Mouse (Mus musculus) limb, embryonic 12.5 days (tissue): Measurements from ENCODE around the gene Actr6. TPM values are rescaled to one million over a fixed set of nuclear protein-coding genes. Genes with fewer than 3 reads are reported as not detected.
A peak's percentile ranks its signal among the peaks of the same experiment; 100 is the strongest.

ENCODE experiments used
- ATAC-seq: fragments of 200-750 bp; cut with Nextera tagmentation; 2 replicates; pipeline ENCODE4 v1.8.0; 2017; ENCODE audit warnings: low read depth, moderate TSS enrichment; ENCODE audit not compliant: insufficient number of reproducible peaks, insufficient read depth, low FRiP score, low TSS enrichment
- H3K27ac ChIP-seq: fragments of 300-500 bp; sonication (generic); 2 replicates; pipeline ENCODE4 v1.5.1; 2016; ENCODE audit warnings: mild to moderate bottlenecking, moderate library complexity
- H3K27me3 ChIP-seq: fragments of 300-500 bp; sonication (generic); 2 replicates; pipeline ENCODE4 v1.6.1; 2016; ENCODE audit warnings: mild to moderate bottlenecking, moderate library complexity
- H3K36me3 ChIP-seq: fragments of 300-500 bp; sonication (generic); 2 replicates; pipeline ENCODE4 v1.6.1; 2016; ENCODE audit warnings: mild to moderate bottlenecking, moderate library complexity
- H3K4me1 ChIP-seq: fragments of 300-500 bp; sonication (generic); replicated peaks from 2 replicates; pipeline ENCODE4 v1.6.1; 2016
- H3K4me2 ChIP-seq: fragments of 300-500 bp; sonication (generic); 2 replicates; pipeline ENCODE4 v1.6.1; 2016; ENCODE audit warnings: mild to moderate bottlenecking, moderate library complexity
- H3K4me3 ChIP-seq: fragments of 300-500 bp; sonication (generic); replicated peaks from 2 replicates; pipeline ENCODE4 v1.5.1; 2016; ENCODE audit warnings: mild to moderate bottlenecking
- H3K9ac ChIP-seq: fragments of 300-500 bp; sonication (generic); replicated peaks from 2 replicates; pipeline ENCODE4 v1.6.1; 2016; ENCODE audit warnings: mild to moderate bottlenecking, moderate library complexity
- H3K9me3 ChIP-seq: fragments of 300-500 bp; sonication (generic); 2 replicates; pipeline ENCODE4 v1.6.1; 2016; ENCODE audit warnings: mild to moderate bottlenecking, moderate library complexity
- WGBS: fragments of 180-500 bp; shearing (Covaris S2); methylation state at CpG from one replicate; pipeline ENCODE4 v1.1.7; 2016; 5-methylcytosine and 5-hydroxymethylcytosine counted together
- polyA plus RNA-seq: library from polyadenylated mRNA; unstranded; fragments of >200 nt; fragmentation: Nextera tagmentation; extraction: Ambion mirVana; gene quantifications from 2 replicates; pipeline ENCODE4 v1.2.1, GENCODE M21; 2016

Gene Actr6
- polyA plus RNA-seq = 37.8 and 40.7 TPM in 2 replicates

DNA sequence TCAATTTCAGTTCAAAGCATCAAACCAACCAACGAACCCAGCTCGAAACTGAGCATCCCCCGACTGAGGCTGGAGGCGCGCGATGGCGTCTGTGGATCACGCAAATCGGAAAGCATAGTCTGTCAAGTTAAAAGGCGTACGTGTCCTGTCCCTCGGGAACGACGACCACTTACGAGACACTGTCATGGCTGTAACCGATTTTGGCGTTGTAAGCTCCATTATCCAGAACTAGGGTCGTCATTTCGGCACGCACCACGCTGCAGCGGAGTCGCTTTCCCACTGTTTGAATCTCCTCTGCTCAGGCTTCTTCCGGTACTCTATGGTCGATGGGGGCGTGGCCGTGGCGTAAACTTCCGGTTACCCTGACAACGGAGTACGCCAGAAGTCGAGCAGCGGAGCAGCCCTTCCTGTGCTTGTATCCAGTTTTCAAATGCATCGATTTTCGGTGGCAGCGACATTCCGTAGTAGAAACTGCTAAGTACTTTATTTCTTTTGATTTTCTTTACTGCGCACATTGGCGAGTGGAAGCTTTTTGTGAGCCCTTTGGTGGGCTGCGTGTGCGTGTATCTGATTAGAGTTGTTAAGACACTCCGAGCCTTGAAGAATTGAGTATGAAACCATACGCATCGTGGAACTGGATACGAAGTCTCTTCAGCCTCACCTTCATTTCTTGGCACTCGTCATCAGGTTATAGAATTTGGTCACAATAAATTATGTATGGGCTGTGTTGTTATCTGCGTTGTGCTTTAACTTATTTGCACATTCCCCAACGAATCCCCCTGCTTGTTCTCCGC is at the start of gene Actr6:
Gene Actr6 (minus strand): TSS at position 295 of the 794 bp plus-strand sequence.
- H3K9me3 ChIP-seq = no peaks in the 10 kb centered on the region
- peak within 1 kb of the TSS; percentile 64 for H3K9ac ChIP-seq
- H3K27ac ChIP-seq = peak within 1 kb of the TSS; percentile 51; the same call in 1 of the 2 replicates
- WGBS = 2% methylated on average over 49 of the region's 49 CpGs
- peak within 1 kb of the TSS; percentile 72 for H3K4me2 ChIP-seq
- peaks cover under 1% of the 10 kb centered on the region for H3K36me3 ChIP-seq
- peaks cover 14% of the 10 kb centered on the region; the same call in 1 of the 2 replicates for H3K4me1 ChIP-seq
- ATAC-seq = peak; percentile 94
- H3K4me3 ChIP-seq = peak within 1 kb of the TSS; percentile 62
- no peaks in the 10 kb centered on the region for H3K27me3 ChIP-seq

DNA sequence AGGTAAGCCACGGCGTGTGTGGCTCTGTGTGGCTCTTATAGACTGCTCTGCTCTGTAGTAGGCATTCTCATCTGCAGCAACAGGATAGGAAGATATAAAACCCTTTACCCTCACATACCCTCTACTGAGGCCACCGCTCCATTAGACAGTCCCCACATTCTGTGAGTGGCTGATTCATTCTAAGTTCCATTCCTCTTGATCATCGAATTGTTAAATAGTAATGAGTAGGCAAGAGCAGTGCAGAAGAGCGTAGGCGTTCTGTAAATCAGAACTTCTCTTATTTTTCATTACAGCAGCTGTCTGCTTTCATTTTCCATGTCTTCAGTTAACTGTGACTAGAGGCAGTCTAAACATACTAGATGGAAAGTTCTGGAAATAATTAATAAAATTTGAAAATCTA is 43.9 kb upstream of the Actr6 start:
- 96% methylated on average over 6 of the region's 6 CpGs for WGBS
- peaks cover 18% of the 10 kb centered on the region for H3K36me3 ChIP-seq
- H3K9me3 ChIP-seq = no peaks in the 10 kb centered on the region
- no peak for ATAC-seq
- no peak overlapping the region for H3K9ac ChIP-seq
- no peak overlapping the region for H3K4me2 ChIP-seq
- no peak overlapping the region for H3K27ac ChIP-seq
- no peak overlapping the region for H3K4me3 ChIP-seq
- no peaks in the 10 kb centered on the region for H3K27me3 ChIP-seq
- no peaks in the 10 kb centered on the region for H3K4me1 ChIP-seq

DNA sequence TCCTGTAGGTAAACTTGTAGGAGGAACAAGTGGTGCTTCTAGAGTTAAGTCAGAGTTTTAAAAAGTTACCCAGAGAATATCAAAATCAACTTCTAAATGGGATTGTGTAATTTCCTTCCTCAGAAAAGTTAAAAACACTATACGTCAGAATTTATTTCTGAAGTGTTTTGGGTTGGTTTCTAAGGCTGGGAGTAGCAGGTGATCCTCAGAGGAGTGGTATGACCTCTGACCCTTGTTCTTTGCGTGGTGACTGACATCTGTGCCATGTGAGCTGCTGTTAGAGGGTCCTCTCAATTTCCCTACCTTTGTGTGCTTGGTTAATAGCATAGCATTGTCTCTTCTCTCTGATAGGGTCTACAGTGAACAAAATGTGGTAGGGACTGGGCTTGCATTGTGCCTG is 39.8 kb upstream of the Actr6 start:
- no peak for ATAC-seq
- Histone ChIP-seq H3K27ac (no peak overlapping the region), H3K4me3 (no peak overlapping the region), H3K9me3 (no peaks in the 10 kb centered on the region), H3K4me1 (no peaks in the 10 kb centered on the region), H3K9ac (no peak overlapping the region), H3K27me3 (no peaks in the 10 kb centered on the region), H3K4me2 (no peak overlapping the region), H3K36me3 (0 out of 2 replicates have a peak, but pooled peaks cover 6% of the 10 kb centered on the region)
- WGBS = 66% methylated on average over 2 of the region's 2 CpGs

DNA sequence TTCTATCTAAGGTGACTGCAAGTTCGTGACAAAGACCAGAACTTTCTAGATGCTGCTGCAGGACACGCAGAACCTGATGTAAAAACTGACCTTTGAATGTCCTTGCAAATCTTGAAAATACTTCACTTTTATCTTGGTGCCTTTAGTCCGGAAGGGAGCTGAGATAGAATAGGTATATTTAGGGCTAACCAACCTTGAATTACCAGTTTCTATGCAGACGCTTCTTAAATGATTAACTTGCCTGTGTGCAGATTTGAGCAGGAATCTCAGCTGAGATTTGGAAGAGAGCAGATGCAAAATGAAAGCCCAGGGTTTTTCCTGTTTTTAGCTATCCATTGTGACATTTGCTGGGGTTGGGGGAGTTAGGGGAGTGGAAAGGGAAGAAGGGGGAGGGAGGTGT is 37.0 kb upstream of the Actr6 start:
- Histone ChIP-seq H3K4me1 (no peaks in the 10 kb centered on the region), H3K27ac (no peak overlapping the region), H3K36me3 (no peaks in the 10 kb centered on the region), H3K9me3 (no peaks in the 10 kb centered on the region), H3K27me3 (no peaks in the 10 kb centered on the region), H3K9ac (no peak overlapping the region), H3K4me2 (no peak overlapping the region), H3K4me3 (no peak overlapping the region)
- WGBS = 90% methylated on average over 4 of the region's 4 CpGs
- no peak for ATAC-seq

DNA sequence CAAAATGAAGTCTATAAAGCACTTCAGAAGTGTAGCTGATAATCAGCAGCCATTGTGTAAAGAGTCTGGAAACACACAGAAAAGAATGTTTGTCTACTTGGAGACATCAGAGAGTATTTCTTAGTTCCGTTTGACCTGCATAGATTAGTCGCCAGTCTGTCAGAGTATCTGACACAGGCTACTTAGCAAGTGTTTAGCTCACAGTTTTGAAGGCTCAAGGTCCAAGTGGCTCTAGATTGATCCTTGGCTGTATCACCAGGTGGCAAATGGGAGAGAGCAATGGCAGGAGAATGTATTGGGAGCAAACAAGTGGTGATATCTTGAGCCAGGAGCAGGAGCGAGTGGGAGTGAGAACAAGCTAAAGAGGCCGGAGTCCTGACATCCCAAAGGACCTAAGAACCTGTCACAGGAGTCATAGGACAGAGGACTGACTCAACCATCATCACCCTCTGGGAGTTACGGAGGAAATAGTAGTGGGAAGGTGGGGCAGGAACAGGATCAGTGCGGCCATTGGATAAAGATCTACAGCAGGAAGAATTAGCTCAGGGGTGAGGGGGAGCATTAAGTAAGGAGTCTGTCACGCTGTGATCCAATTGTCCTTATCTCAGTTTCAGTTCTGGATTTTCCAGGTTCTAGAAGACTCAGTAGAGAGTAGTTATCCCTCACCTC is 36.4 kb upstream of the Actr6 start:
- ATAC-seq = no peak
- H3K4me3 ChIP-seq = no peak overlapping the region
- H3K4me2 ChIP-seq = no peak overlapping the region
- H3K9ac ChIP-seq = no peak overlapping the region
- H3K36me3 ChIP-seq = no peaks in the 10 kb centered on the region
- H3K27me3 ChIP-seq = no peaks in the 10 kb centered on the region
- H3K9me3 ChIP-seq = no peaks in the 10 kb centered on the region
- WGBS = 82% methylated on average over 7 of the region's 7 CpGs
- H3K27ac ChIP-seq = no peak overlapping the region
- no peaks in the 10 kb centered on the region for H3K4me1 ChIP-seq

DNA sequence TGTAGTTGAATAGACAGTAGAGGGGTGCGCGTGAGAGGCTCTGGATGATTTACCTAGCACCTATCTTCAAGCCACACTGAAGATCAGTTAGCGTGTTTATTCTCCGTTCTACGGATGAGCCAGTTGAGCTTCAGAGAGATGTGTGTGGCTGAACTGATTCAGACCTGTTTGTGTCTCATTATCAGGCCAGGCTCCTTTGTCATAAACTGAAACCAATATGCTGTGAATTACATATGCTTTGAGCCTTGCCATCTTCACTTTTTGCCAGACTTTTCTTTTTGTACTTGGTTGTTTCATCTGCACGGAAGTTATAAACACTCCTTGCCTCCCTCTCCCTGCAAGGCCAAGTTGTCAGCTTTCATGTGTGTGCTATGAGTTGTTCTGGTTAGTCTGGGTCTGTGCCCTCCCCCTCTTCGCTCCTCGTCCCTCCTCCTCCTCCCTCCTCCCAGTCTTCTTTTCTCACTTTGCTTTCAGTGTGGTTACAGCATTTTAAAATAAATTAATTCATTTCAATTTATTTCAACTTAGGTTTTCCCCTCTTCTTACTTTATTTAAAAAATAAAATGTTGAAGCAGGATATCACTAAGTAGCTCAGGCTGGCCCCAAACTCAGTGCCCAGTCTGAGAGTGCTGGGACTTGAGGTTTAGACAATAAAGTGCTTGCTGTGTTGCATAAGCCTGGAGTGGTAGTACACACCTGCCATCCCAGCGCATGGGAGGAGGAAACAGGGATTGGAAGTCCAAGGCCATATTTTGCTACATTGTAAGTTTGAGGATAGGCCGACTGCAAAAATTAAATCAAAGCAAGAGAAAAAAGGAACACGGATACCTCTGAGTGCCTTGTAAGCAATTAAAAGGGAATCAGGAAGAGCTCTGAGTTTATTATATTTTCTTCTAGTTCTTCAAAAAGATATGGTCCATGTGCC is 34.0 kb upstream of the Actr6 start:
- WGBS = 90% methylated on average over 11 of the region's 11 CpGs
- Histone ChIP-seq H3K4me1 (no peaks in the 10 kb centered on the region), H3K27me3 (no peaks in the 10 kb centered on the region), H3K27ac (no peak overlapping the region), H3K9me3 (no peaks in the 10 kb centered on the region), H3K4me3 (no peak overlapping the region), H3K9ac (no peak overlapping the region), H3K36me3 (no peaks in the 10 kb centered on the region), H3K4me2 (no peak overlapping the region)
- no peak for ATAC-seq

DNA sequence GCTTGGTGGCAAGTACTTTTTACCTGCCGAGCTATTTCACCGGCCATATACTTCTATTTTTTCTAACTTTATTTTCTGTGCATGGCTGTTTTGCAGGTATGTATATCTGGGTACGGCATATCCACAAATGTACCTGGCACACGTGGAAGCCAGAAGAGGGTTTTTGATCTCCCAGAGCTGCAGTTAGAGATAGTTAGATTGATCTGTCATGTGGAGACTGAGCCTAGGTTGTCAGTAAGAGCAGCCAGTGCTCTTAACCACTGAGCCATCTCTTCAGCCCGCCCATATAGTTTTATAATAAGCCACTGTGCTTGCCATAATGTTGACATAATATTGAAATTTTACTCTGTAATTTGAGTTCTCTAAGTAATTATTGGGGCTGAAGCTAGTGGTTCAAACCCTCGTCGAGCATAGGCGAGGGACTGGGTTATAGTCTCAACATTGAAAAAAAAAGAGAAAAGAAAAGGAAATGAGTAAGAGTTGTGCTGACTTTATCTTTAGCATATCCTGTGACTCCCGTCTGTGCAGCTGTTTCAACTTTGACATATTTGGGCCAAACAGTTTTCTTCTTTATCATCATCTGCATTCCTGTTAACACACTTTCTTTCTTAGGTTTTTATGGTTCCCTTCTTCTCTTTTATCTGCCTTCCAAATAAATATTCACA is 32.5 kb upstream of the Actr6 start:
- no peak for ATAC-seq
- Histone ChIP-seq H3K27me3 (no peaks in the 10 kb centered on the region), H3K27ac (no peak overlapping the region), H3K9ac (no peak overlapping the region), H3K9me3 (no peaks in the 10 kb centered on the region), H3K4me2 (no peak overlapping the region), H3K4me1 (no peaks in the 10 kb centered on the region), H3K36me3 (no peaks in the 10 kb centered on the region), H3K4me3 (no peak overlapping the region)
- WGBS = 86% methylated on average over 9 of the region's 9 CpGs

DNA sequence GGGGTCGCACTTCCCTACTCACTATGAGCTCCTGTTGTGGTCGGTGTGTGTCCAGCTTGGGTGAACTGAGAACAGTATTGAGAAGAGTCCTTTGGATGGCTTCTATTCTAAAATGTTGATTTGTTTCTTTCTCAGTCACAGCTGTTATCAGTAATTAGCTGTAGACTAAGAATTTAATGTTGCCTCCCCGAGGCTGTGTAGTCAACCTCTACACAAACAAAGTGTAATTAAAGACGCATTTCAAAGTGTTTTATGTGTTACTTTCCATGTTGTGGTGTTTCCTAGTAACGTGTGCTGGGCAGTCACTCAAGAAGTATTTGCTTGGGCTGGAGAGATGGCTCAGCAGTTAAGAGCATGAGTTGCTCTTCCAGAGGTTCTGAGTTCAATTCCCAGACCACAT is 28.7 kb upstream of the Actr6 start:
- no peak for ATAC-seq
- peaks cover 6% of the 10 kb centered on the region; the same call in 1 of the 2 replicates for H3K36me3 ChIP-seq
- 61% methylated on average over 5 of the region's 5 CpGs for WGBS

DNA sequence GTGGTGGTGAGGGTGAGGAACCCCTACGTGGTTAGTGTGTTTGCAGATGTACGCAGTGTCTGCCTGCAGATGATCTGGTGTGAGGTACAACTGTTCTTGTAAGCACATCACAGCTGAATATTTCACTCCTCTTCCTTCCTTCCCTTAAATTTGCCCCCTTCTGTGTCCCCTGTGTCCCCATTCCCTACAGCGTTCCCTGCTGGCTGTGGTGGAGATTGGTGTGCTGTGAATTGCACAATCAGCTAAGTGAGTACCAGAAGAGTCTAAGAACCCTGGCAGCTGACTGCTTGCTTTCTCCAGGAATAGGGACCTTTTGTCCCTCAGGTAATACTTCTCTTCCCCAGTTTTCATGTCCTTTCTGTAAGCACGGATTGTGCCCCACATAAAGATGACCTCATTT is 23.1 kb upstream of the Actr6 start:
- 87% methylated on average over 4 of the region's 4 CpGs for WGBS
- Histone ChIP-seq H3K27ac (no peak overlapping the region), H3K9ac (no peak overlapping the region), H3K4me2 (no peak overlapping the region), H3K36me3 (peaks cover 6% of the 10 kb centered on the region; the same call in 1 of the 2 replicates), H3K4me3 (no peak overlapping the region), H3K9me3 (no peaks in the 10 kb centered on the region), H3K4me1 (no peaks in the 10 kb centered on the region), H3K27me3 (no peaks in the 10 kb centered on the region)
- no peak for ATAC-seq

More for the DNA sequence above, 28.7 kb upstream of the Actr6 start:
- Histone ChIP-seq H3K9me3 (no peaks in the 10 kb centered on the region), H3K4me3 (no peak overlapping the region), H3K4me2 (no peak overlapping the region), H3K9ac (no peak overlapping the region), H3K27me3 (no peaks in the 10 kb centered on the region), H3K4me1 (no peaks in the 10 kb centered on the region), H3K27ac (no peak overlapping the region)

DNA sequence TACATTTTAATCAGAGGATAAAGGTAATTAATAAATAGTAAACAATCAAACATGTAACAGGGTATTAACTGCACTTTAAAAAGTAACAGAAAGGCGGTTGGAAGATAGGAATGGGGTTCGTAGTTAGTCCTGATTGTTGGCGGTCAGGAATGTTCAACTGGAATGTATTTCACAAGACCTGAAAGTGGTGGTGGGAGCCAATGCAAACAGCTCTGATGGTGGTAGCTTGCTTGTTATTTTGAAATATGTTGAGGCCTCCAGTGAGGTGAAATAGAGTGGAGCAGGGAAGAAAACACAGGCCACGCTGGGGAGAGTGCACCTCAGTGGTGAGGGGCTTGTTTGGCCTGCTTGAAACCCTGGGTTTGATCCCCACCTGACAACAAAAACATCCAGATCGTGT is 19.0 kb upstream of the Actr6 start:
- Histone ChIP-seq H3K4me3 (no peak overlapping the region), H3K9me3 (0 out of 2 replicates have a peak, but pooled peaks cover 3% of the 10 kb centered on the region), H3K27ac (no peak overlapping the region), H3K4me2 (no peak overlapping the region), H3K36me3 (no peaks in the 10 kb centered on the region), H3K4me1 (peaks cover 11% of the 10 kb centered on the region), H3K9ac (no peak overlapping the region), H3K27me3 (no peaks in the 10 kb centered on the region)
- no peak for ATAC-seq
- WGBS = 82% methylated on average over 5 of the region's 5 CpGs
